Mouse (Mus musculus) bone marrow, adult 2 months (tissue): ENCODE measurements around the gene Unc13d.

Experiments used
- CTCF ChIP-seq: fragments of 200-500 bp; IDR thresholded peaks from 2 replicates; pipeline ENCODE4 v1.5.1; 2011; ENCODE audit warnings: low read length, control low read depth; ENCODE audit not compliant: control insufficient read depth, insufficient read depth
- POLR2A ChIP-seq: fragments of 200-500 bp; IDR thresholded peaks from 2 replicates; pipeline ENCODE4 v1.6.1; 2011; ENCODE audit warnings: low read depth, mild to moderate bottlenecking, control low read depth, low read length, borderline replicate concordance; ENCODE audit not compliant: control insufficient read depth

- TF ChIP-seq CTCF (no peak), POLR2A (no peak)
Observed at GRCm38 (mm10) chr11:116108464-116109137, 30.8 kb upstream of the Unc13d start.
